Mouse (Mus musculus) CH12.LX (cell line): ENCODE data around the gene Prr14l. TPM values are rescaled to one million over a fixed set of nuclear protein-coding genes. Genes with fewer than 3 reads are reported as not detected.
"Not testable (repeated sequence)": the region's sequence is repeated elsewhere in the genome, so short reads cannot be mapped to it uniquely, and the experiment has no call there.

Source experiments
- DNase-seq: peaks from one replicate; pipeline ENCODE4 v3.0.0-alpha.2; 2013; ENCODE audit errors: extremely low read depth
- H3K27ac ChIP-seq: 2 replicates; pipeline ENCODE4 v1.5.1; 2012; ENCODE audit warnings: low read depth, mild to moderate bottlenecking, control low read depth, moderate library complexity; ENCODE audit not compliant: insufficient read depth
- H3K27me3 ChIP-seq: replicated peaks from 2 replicates; pipeline ENCODE3; 2012; ENCODE audit warnings: inconsistent platforms
- H3K36me3 ChIP-seq, 2 experiments: replicated peaks in 1 of 2; 2 replicates each; pipeline versions ENCODE3 to v1.6.1; 2012; ENCODE audit warnings: inconsistent platforms in 1 of 2, low read length in 1 of 2, mild to moderate bottlenecking in 1 of 2, mixed read lengths in 1 of 2, moderate library complexity in 1 of 2; ENCODE audit not compliant: control insufficient read depth in 1 of 2, insufficient read depth in 1 of 2
- H3K4me1 ChIP-seq, 2 experiments: 2 replicates each; pipeline ENCODE4 v1.6.1; 2012; ENCODE audit warnings: inconsistent platforms in 1 of 2, moderate library complexity in 1 of 2; ENCODE audit not compliant: insufficient read depth in 2 of 2, control insufficient read depth in 1 of 2
- H3K4me2 ChIP-seq: 2 replicates; pipeline ENCODE4 v1.6.1; 2012; ENCODE audit warnings: low read depth, mild to moderate bottlenecking, control low read depth; ENCODE audit not compliant: poor library complexity, insufficient read depth, severe bottlenecking
- H3K4me3 ChIP-seq, 3 experiments: fragments of 150-350 bp in 1 of 3; sonication (generic) in 1 of 3; replicated peaks in 1 of 3; 2 replicates each; pipeline versions ENCODE3 to v1.5.1; 2011 to 2012; ENCODE audit warnings: low read depth in 2 of 3, low read length in 2 of 3, mild to moderate bottlenecking in 2 of 3, moderate library complexity in 2 of 3, control low read depth in 1 of 3, improper control_type of control experiment in 1 of 3, inconsistent platforms in 1 of 3, mixed read lengths in 1 of 3; ENCODE audit not compliant: poor library complexity in 1 of 3
- H3K79me2 ChIP-seq: replicated peaks from 2 replicates; pipeline ENCODE4 v1.6.1; 2012; ENCODE audit warnings: mild to moderate bottlenecking, moderate library complexity; ENCODE audit not compliant: control insufficient read depth, poor library complexity, insufficient read depth, severe bottlenecking; ENCODE audit errors: extremely low read depth
- H3K9ac ChIP-seq: 2 replicates; pipeline ENCODE4 v1.6.1; 2012; ENCODE audit warnings: low read depth, mild to moderate bottlenecking, control low read depth, moderate library complexity; ENCODE audit not compliant: insufficient read depth
- H3K9me3 ChIP-seq: replicated peaks from 2 replicates; pipeline ENCODE3; 2012; ENCODE audit warnings: low read length, inconsistent platforms, mixed read lengths
- CHD1 ChIP-seq: IDR thresholded peaks from 2 replicates; pipeline ENCODE4 v1.6.1; 2012; ENCODE audit warnings: low read depth, low read length, improper control_type of control experiment, inconsistent platforms
- ELF1 ChIP-seq: IDR thresholded peaks from 2 replicates; pipeline ENCODE4 v1.6.1; 2014; ENCODE audit warnings: low read depth, mild to moderate bottlenecking, inconsistent platforms, low read length, improper control_type of control experiment
- EP300 ChIP-seq: IDR thresholded peaks from 2 replicates; pipeline ENCODE4 v1.6.1; 2011; ENCODE audit warnings: low read length, improper control_type of control experiment
- ETS1 ChIP-seq: conservative IDR thresholded peaks from 2 replicates; pipeline ENCODE4 v1.6.1; 2012; ENCODE audit warnings: low read depth, mild to moderate bottlenecking, inconsistent platforms, low read length, improper control_type of control experiment, moderate library complexity
- JUND ChIP-seq: conservative IDR thresholded peaks from 2 replicates; pipeline ENCODE4 v1.6.1; 2011; ENCODE audit warnings: low read depth, low read length, improper control_type of control experiment
- NELFE ChIP-seq: IDR thresholded peaks from 2 replicates; pipeline ENCODE4 v1.6.1; 2011; ENCODE audit warnings: low read depth, low read length, improper control_type of control experiment
- POLR2AphosphoS2 ChIP-seq: IDR thresholded peaks from 2 replicates; pipeline ENCODE4 v1.6.1; 2011; ENCODE audit warnings: low read depth, low read length, improper control_type of control experiment
- TCF12 ChIP-seq: IDR thresholded peaks from 2 replicates; pipeline ENCODE4 v1.6.1; 2014; ENCODE audit warnings: low read depth, mild to moderate bottlenecking, inconsistent platforms, low read length, improper control_type of control experiment
- UBTF ChIP-seq: IDR thresholded peaks from 2 replicates; pipeline ENCODE4 v1.6.1; 2012; ENCODE audit warnings: low read depth, mild to moderate bottlenecking, inconsistent platforms, low read length, improper control_type of control experiment, moderate library complexity
- USF1 ChIP-seq: IDR thresholded peaks from 2 replicates; pipeline ENCODE4 v1.6.1; 2014; ENCODE audit warnings: low read depth, mild to moderate bottlenecking, inconsistent platforms, low read length, improper control_type of control experiment
- dilution Hi-C: fragments of 300-500 bp; cut with MboI; formaldehyde crosslinking; loops from 2 replicates; pipeline ENCODE4 v1.14.3; 2020; ENCODE audit warnings: low sequenced_read_pairs; ENCODE audit not compliant: extremely low pct_unique_long_range_greater_than_20kb, extremely low pct_ligation_motif_present
- in situ Hi-C: fragments of 300-500 bp; cut with MboI; formaldehyde crosslinking; loops from 3 replicates; pipeline ENCODE4 v1.14.3; 2019; ENCODE audit warnings: low sequenced_read_pairs, low pct_ligation_motif_present, low pct_unique_long_range_greater_than_20kb, mixed read lengths
- polyA plus RNA-seq: library from polyadenylated mRNA; unstranded; fragments of >175 nt; gene quantifications from 2 replicates; pipeline ENCODE4 v1.2.1, GENCODE M21; 2012; ENCODE audit warnings: low read depth; ENCODE audit not compliant: insufficient read length
- total RNA-seq, 2 experiments: library from RNA; depleted of rRNA; stranded (reverse); fragments of 300-350 nt in 1 of 2; fragments of >200 nt in 1 of 2; gene quantifications; 2 replicates each; pipeline ENCODE4 v1.2.3; 2012 to 2014

Gene Prr14l
- total and polyA plus RNA-seq, 3 experiments = 5.4 to 15.6 (median 14.5) TPM

GRCm38 (mm10) chr5:32760787-32761186 is 93.3 kb downstream of the Prr14l start:
- no peak overlapping the region for H3K4me3 ChIP-seq
- TF ChIP-seq ELF1 (no peak), NELFE (no peak), EP300 (no peak)

DNA sequence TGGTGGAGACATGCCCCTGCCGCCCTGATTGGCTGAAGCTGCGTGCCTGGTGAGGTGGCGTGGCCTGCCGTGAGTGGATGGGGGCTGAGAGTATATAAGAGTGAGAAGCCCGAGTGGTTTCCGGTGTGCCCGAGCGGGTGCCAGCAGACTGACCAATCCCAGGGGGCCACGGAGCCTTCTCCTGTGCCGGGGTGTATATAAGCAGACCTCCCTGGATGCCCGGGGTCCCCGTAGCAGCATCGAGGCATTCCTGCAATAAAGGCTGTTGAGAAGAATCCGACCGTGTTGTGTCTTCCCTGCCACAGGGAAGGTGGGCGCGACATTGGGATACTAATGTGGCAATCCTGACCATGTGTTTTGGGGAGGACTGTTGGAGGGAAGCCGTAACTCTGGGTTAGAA is 93.7 kb downstream of the Prr14l start:
- peaks cover 0 to 17% of the 10 kb centered on the region in 2 experiments; a peak in 1 of 4 replicates for H3K4me1 ChIP-seq
- H3K4me3 ChIP-seq, H3K27ac ChIP-seq, H3K4me2 ChIP-seq, H3K9ac ChIP-seq, H3K9me3 ChIP-seq, H3K27me3 ChIP-seq, in situ Hi-C loops, DNase-seq, dilution Hi-C loops, H3K79me2 ChIP-seq: not testable (repeated sequence)
- H3K36me3 ChIP-seq = peaks cover 39 to 77% of the 10 kb centered on the region in 2 experiments

More at GRCm38 (mm10) chr5:32760787-32761186, 93.3 kb downstream of the Prr14l start:
- peaks cover 0 to 17% of the 10 kb centered on the region in 2 experiments; a peak in 1 of 4 replicates for H3K4me1 ChIP-seq
- in situ Hi-C loops (no loop called here), dilution Hi-C loops (no loop called here)
- no peak overlapping the region for H3K9ac ChIP-seq
- peaks cover 37 to 77% of the 10 kb centered on the region in 2 experiments for H3K36me3 ChIP-seq
- no peak for DNase-seq
- H3K9me3 ChIP-seq = no peaks in the 10 kb centered on the region
- no peak overlapping the region for H3K4me2 ChIP-seq
- H3K79me2 ChIP-seq = no peaks in the 10 kb centered on the region
- H3K27ac ChIP-seq = no peak overlapping the region
- H3K27me3 ChIP-seq = no peaks in the 10 kb centered on the region

- dilution Hi-C loops = no loop called here
- Histone ChIP-seq H3K36me3 (peaks cover 37 to 78% of the 10 kb centered on the region in 2 experiments), H3K4me3 (no peak overlapping the region), H3K9me3 (no peaks in the 10 kb centered on the region), H3K4me2 (no peak overlapping the region), H3K27ac (no peak overlapping the region), H3K4me1 (peaks cover 0 to 17% of the 10 kb centered on the region in 2 experiments; a peak in 1 of 4 replicates)
- DNase-seq = no peak
- TF ChIP-seq ETS1 (no peak), POLR2AphosphoS2 (no peak), CHD1 (no peak)
- TF ChIP-seq, all 38 proteins: peak for 0
- in situ Hi-C loops = no loop called here
- Histone ChIP-seq H3K9ac (no peak overlapping the region), H3K27me3 (no peaks in the 10 kb centered on the region), H3K79me2 (no peaks in the 10 kb centered on the region)
Measured at GRCm38 (mm10) chr5:32759662-32760061, 94.4 kb downstream of the Prr14l start.

GRCm38 (mm10) chr5:32756141-32756540 is 97.9 kb downstream of the Prr14l start:
- no peaks in the 10 kb centered on the region for H3K27me3 ChIP-seq
- H3K9ac ChIP-seq = no peak overlapping the region
- no peak overlapping the region for H3K27ac ChIP-seq
- peaks cover 3% of the 10 kb centered on the region for H3K9me3 ChIP-seq
- no peaks in the 10 kb centered on the region; the same call in 1 of the 2 replicates for H3K79me2 ChIP-seq
- peaks cover 8 to 49% of the 10 kb centered on the region in 2 experiments for H3K4me1 ChIP-seq
- no peak overlapping the region for H3K4me3 ChIP-seq
- peaks cover 19 to 54% of the 10 kb centered on the region in 2 experiments for H3K36me3 ChIP-seq
- no peak overlapping the region for H3K4me2 ChIP-seq
- DNase-seq = no peak
- dilution Hi-C loops = no loop called here
- no peak for TF ChIP-seq CHD1
- TF ChIP-seq TCF12 = no peak
- no peak for TF ChIP-seq USF1
- TF ChIP-seq JUND = no peak
- no peak for TF ChIP-seq UBTF
- no peak for TF ChIP-seq EP300
- in situ Hi-C loops = no loop called here
